Comparison of ENCODE assay signal across 18 mouse cellular contexts in the genomic region with DNA sequence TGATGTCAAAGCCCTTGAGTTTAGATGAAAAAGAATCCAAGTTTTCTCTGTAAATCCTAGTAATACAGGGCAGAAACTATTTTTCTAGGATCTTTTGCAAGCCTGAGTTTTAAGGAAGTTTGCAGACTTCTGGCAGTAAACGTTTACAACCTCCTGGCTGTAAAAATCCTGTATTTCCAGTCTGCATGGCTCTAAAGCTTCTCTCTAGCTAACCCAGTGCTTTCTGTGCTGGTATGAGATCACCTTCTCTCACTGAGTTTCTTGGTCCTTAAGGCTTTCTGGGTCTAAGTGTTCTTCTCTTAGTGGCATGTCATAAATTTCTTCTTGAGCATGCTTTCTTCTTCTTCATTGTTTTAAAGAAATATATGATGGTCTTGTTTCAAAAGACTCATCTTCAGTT.
"Had no signal": no experiment of that assay in that cellular context is flagged by ENCODE, and none has a peak within 500 bp of the region (broad histone marks: within the 10 kb centered on the region; RNA-seq: fewer than 3 reads in every experiment).

No protein-coding gene starts in this region.

- H3K4me2 ChIP-seq: lung, embryonic 14.5 days; midbrain, embryonic 12.5 days; neural tube, embryonic 13.5 days; neural tube, embryonic 15.5 days had no signal

- H3K4me1 ChIP-seq: midbrain, embryonic 10.5 days; midbrain, embryonic 12.5 days; neural tube, embryonic 13.5 days; neural tube, embryonic 15.5 days had no signal

- ATAC-seq: midbrain, embryonic 16.5 days had no signal

- H3K4me3 ChIP-seq: midbrain, embryonic 10.5 days; midbrain, embryonic 12.5 days; myocyte; neural tube, embryonic 13.5 days; neural tube, embryonic 15.5 days had no signal

- H3K9ac ChIP-seq: lung, embryonic 14.5 days; midbrain, embryonic 12.5 days; neural tube, embryonic 13.5 days; neural tube, embryonic 15.5 days had no signal

- H3K9me3 ChIP-seq: midbrain, embryonic 10.5 days; midbrain, embryonic 12.5 days; neural tube, embryonic 13.5 days; neural tube, embryonic 15.5 days had no signal

- H3K36me3 ChIP-seq: midbrain, embryonic 10.5 days; midbrain, embryonic 12.5 days; neural tube, embryonic 13.5 days; neural tube, embryonic 15.5 days had no signal

- H3K27ac ChIP-seq: midbrain, embryonic 10.5 days; midbrain, embryonic 12.5 days; neural tube, embryonic 13.5 days; neural tube, embryonic 15.5 days had no signal

- H3K27me3 ChIP-seq: midbrain, embryonic 12.5 days; neural tube, embryonic 13.5 days; neural tube, embryonic 15.5 days had no signal

- DNase-seq: lung, embryonic 14.5 days; lung, postnatal 10 days; lung, postnatal 4 days; midbrain, embryonic 14.5 days; retina, postnatal 1 day; right cerebral cortex, adult 18-20 months; right cerebral cortex, postnatal 25 days; right cerebral cortex, postnatal 4 days; spleen, adult 18-20 months; thymus, adult 18-20 months; thymus, postnatal 14 days; thymus, postnatal 36 days had no signal
